Mouse (Mus musculus): ENCODE data around the gene Ccdc102a. TPM values are rescaled to one million over a fixed set of nuclear protein-coding genes. Genes with fewer than 3 reads are reported as not detected.

The Ccdc102a gene
- polyA plus RNA-seq, 1 experiment from 2014 or later, result 30.3 TPM

Other genes starting within 250 kb of the Ccdc102a start
- 0.47 and 1.5 TPM in 2 replicates for gene Pllp, start 221.8 kb downstream of the Ccdc102a start, polyA plus RNA-seq (2014; fragmentation: Nextera tagmentation; extraction: Ambion mirVana)
- gene Ccl22, start 172.5 kb downstream of the Ccdc102a start, polyA plus RNA-seq (2014; fragmentation: Nextera tagmentation; extraction: Ambion mirVana), result not detected in 2 replicates
- gene Cx3cl1, start 146.1 kb downstream of the Ccdc102a start, polyA plus RNA-seq (2014; fragmentation: Nextera tagmentation; extraction: Ambion mirVana), result 4.6 and 5.6 TPM in 2 replicates
- gene Ccl17, start 107.6 kb downstream of the Ccdc102a start, polyA plus RNA-seq (2014; fragmentation: Nextera tagmentation; extraction: Ambion mirVana), result not detected in 2 replicates
- gene Coq9, start 79.8 kb downstream of the Ccdc102a start, polyA plus RNA-seq (2014; fragmentation: Nextera tagmentation; extraction: Ambion mirVana), result 51.9 and 52.8 TPM in 2 replicates
- gene Ciapin1, start 79.7 kb downstream of the Ccdc102a start, polyA plus RNA-seq (2014; fragmentation: Nextera tagmentation; extraction: Ambion mirVana), result 123 and 139 TPM in 2 replicates
- 169 and 173 TPM in 2 replicates for gene Polr2c, start 60.6 kb downstream of the Ccdc102a start, polyA plus RNA-seq (2014; fragmentation: Nextera tagmentation; extraction: Ambion mirVana)
- gene Dok4, start 41.8 kb downstream of the Ccdc102a start, polyA plus RNA-seq (2014; fragmentation: Nextera tagmentation; extraction: Ambion mirVana), result 11.6 and 11.9 TPM in 2 replicates
- gene Adgrg5, start 5.6 kb upstream of the Ccdc102a start, polyA plus RNA-seq (2014; fragmentation: Nextera tagmentation; extraction: Ambion mirVana), result not detected in 2 replicates
- gene Adgrg1, start 56.7 kb upstream of the Ccdc102a start, polyA plus RNA-seq (2014; fragmentation: Nextera tagmentation; extraction: Ambion mirVana), result 31.4 and 33.2 TPM in 2 replicates
- 2.0 and 3.2 TPM in 2 replicates for gene Adgrg3, start 99.6 kb upstream of the Ccdc102a start, polyA plus RNA-seq (2014; fragmentation: Nextera tagmentation; extraction: Ambion mirVana)
- gene Drc7, start 137.0 kb upstream of the Ccdc102a start, polyA plus RNA-seq (2014; fragmentation: Nextera tagmentation; extraction: Ambion mirVana), result not detected in 2 replicates
- gene Katnb1, start 163.1 kb upstream of the Ccdc102a start, polyA plus RNA-seq (2014; fragmentation: Nextera tagmentation; extraction: Ambion mirVana), result 21.6 and 25.7 TPM in 2 replicates

Data from embryonic facial prominence, embryonic 11.5 days (tissue).